Mouse (Mus musculus): ENCODE measurements around the gene Irf1. TPM values are rescaled to one million over a fixed set of nuclear protein-coding genes. Genes with fewer than 3 reads are reported as not detected.

Gene Irf1
- total RNA-seq, 2 experiments from 2014 or later, result 8.7 to 9.1 TPM

Small RNA genes lying within 50 kb of the gene (microRNA-seq; reads per million reads assigned to microRNA genes)
- 0 reads per million in 2 experiments for gene Mir7671

Other genes starting within 250 kb of the Irf1 start
- 1 to 10 TPM; 6.8 to 7.4 TPM for gene Kif3a, start 202.6 kb upstream of the Irf1 start, total RNA-seq (2021)
- not detected for gene Il4, start 151.3 kb upstream of the Irf1 start, total RNA-seq (2021)
- not detected for gene Il13, start 135.3 kb upstream of the Irf1 start, total RNA-seq (2021)
- gene Rad50, start 62.7 kb upstream of the Irf1 start, total RNA-seq (2021), result 1 to 10 TPM; 5.2 to 6.7 TPM
- not detected for gene Il5, start 49.2 kb upstream of the Irf1 start, total RNA-seq (2021)
- under 1 TPM; 0.23 to 0.33 TPM for gene Gm17334, start 3.2 kb downstream of the Irf1 start, total RNA-seq (2021)
- 1 to 10 TPM; 2.1 to 3.7 TPM for gene Gm12216, start 89.2 kb downstream of the Irf1 start, total RNA-seq (2021)
- gene Slc22a5, start 121.6 kb downstream of the Irf1 start, total RNA-seq (2021), result 10 to 100 TPM; 11.1 to 11.2 TPM
- 1 to 10 TPM; 1.3 to 1.7 TPM for gene Slc22a21, start 210.3 kb downstream of the Irf1 start, total RNA-seq (2021)